ENCODE assay signal across 9 mouse cellular contexts in genomic region chr14:51940944-51941560, GRCm38 (mm10). TPM values are rescaled to one million over a fixed set of nuclear protein-coding genes. Genes with fewer than 3 reads are reported as not detected.
A peak's percentile ranks its signal among the peaks of the same experiment; 100 is the strongest.
DNase-seq lines count a peak whose midpoint lies in the region; ATAC-seq lines count a peak whose summit lies in the region.
"Had no signal": no experiment of that assay in that cellular context is flagged by ENCODE, and none has a peak within 500 bp of the region (broad histone marks: within the 10 kb centered on the region; RNA-seq: fewer than 3 reads in every experiment).

No protein-coding gene starts in this region.

- no peak overlapping the region for H3K4me3 ChIP-seq in embryonic facial prominence, embryonic 13.5 days
- no peak overlapping the region for H3K4me3 ChIP-seq in kidney, embryonic 14.5 days (ENCODE audit: low read length)
- no peak overlapping the region for H3K4me3 ChIP-seq in forebrain, embryonic 16.5 days (replicated peaks; ENCODE audit: low read length)

- peak overlapping the region; percentile 2; the same call in 1 of the 2 replicates for H3K9ac ChIP-seq in embryonic facial prominence, embryonic 13.5 days
- H3K9ac ChIP-seq in kidney, embryonic 14.5 days (ENCODE audit: low read depth, low read length) = no peak overlapping the region
- no peak overlapping the region for H3K9ac ChIP-seq in forebrain, embryonic 16.5 days (replicated peaks; ENCODE audit: low read depth, low read length)

- 17% methylated on average over 8 of the region's 8 CpGs for WGBS in embryonic facial prominence, embryonic 13.5 days
- 22% methylated on average over 8 of the region's 8 CpGs for WGBS in kidney, embryonic 14.5 days
- 43% methylated on average over 8 of the region's 8 CpGs for WGBS in forebrain, embryonic 16.5 days

- peaks cover 13% of the 10 kb centered on the region for H3K4me1 ChIP-seq in embryonic facial prominence, embryonic 13.5 days
- peaks cover 10% of the 10 kb centered on the region; the same call in 1 of the 2 replicates for H3K4me1 ChIP-seq in kidney, embryonic 14.5 days (ENCODE audit: control insufficient read depth, insufficient read depth, low read length)
- no peaks in the 10 kb centered on the region for H3K4me1 ChIP-seq in forebrain, embryonic 16.5 days (replicated peaks; ENCODE audit: control insufficient read depth, insufficient read depth, low read length)

- H3K27ac ChIP-seq in embryonic facial prominence, embryonic 13.5 days = no peak overlapping the region
- no peak overlapping the region for H3K27ac ChIP-seq in kidney, embryonic 14.5 days (ENCODE audit: low read depth, low read length)
- H3K27ac ChIP-seq in forebrain, embryonic 16.5 days (ENCODE audit: low read length) = no peak overlapping the region

- ATAC-seq in embryonic facial prominence, embryonic 13.5 days (ENCODE audit: insufficient number of reproducible peaks, insufficient read depth, low FRiP score, low TSS enrichment, low read depth) = no peak
- peak; percentile 83 for ATAC-seq in kidney, embryonic 14.5 days (ENCODE audit: low FRiP score, low TSS enrichment)
- ATAC-seq in forebrain, embryonic 16.5 days = no peak

- 0 out of 2 replicates have a peak, but pooled peaks cover 8% of the 10 kb centered on the region for H3K9me3 ChIP-seq in embryonic facial prominence, embryonic 13.5 days
- peaks cover 4% of the 10 kb centered on the region; the same call in 1 of the 2 replicates for H3K9me3 ChIP-seq in kidney, embryonic 14.5 days (ENCODE audit: control insufficient read depth, low read length)
- H3K9me3 ChIP-seq in forebrain, embryonic 16.5 days (ENCODE audit: control insufficient read depth, low read length) = no peaks in the 10 kb centered on the region

- peak; percentile 69 for DNase-seq in adrenal gland, postnatal 14 days
- DNase-seq in lung, postnatal 14 days = peak; percentile 35
- no peak for DNase-seq in layer of hippocampus, adult 8-10 months (ENCODE audit: low spot score in 2 of 2)
- no peak for DNase-seq in right cerebral cortex, postnatal 36 days (ENCODE audit: low spot score in 2 of 2)

- no peak overlapping the region for H3K4me2 ChIP-seq in embryonic facial prominence, embryonic 13.5 days
- H3K4me2 ChIP-seq in kidney, embryonic 14.5 days (replicated peaks; ENCODE audit: low read depth, low read length) = no peak overlapping the region
- no peak overlapping the region for H3K4me2 ChIP-seq in forebrain, embryonic 16.5 days (ENCODE audit: low read length)

- no peaks in the 10 kb centered on the region for H3K36me3 ChIP-seq in embryonic facial prominence, embryonic 13.5 days
- H3K36me3 ChIP-seq in kidney, embryonic 14.5 days (ENCODE audit: control insufficient read depth, insufficient read depth, low read length) = no peaks in the 10 kb centered on the region
- H3K36me3 ChIP-seq in forebrain, embryonic 16.5 days (ENCODE audit: control insufficient read depth, insufficient read depth) = no peaks in the 10 kb centered on the region

- no peaks in the 10 kb centered on the region for H3K27me3 ChIP-seq in embryonic facial prominence, embryonic 13.5 days
- no peaks in the 10 kb centered on the region for H3K27me3 ChIP-seq in kidney, embryonic 14.5 days (ENCODE audit: control insufficient read depth, insufficient read depth, low read length)
- no peaks in the 10 kb centered on the region for H3K27me3 ChIP-seq in forebrain, embryonic 16.5 days (replicated peaks; ENCODE audit: control insufficient read depth, insufficient read depth, low read length)

RNA-seq across cellular contexts. Expression of gene Rnase13, which starts 18.5 kb away (rescaled TPM):
- total RNA-seq in adrenal gland, postnatal 14 days (2021) = not detected in 2 replicates
- not detected in 2 replicates for polyA plus RNA-seq in embryonic facial prominence, embryonic 13.5 days (2015; fragmentation: Nextera tagmentation; extraction: Ambion mirVana)
- not detected in 2 replicates for polyA plus RNA-seq in kidney, embryonic 14.5 days (2014; fragmentation: Nextera tagmentation; extraction: Ambion mirVana)
- not detected for total RNA-seq in layer of hippocampus, adult 8-10 months (2022)
- not detected in 2 replicates for polyA plus RNA-seq in forebrain, embryonic 16.5 days (2015; fragmentation: Nextera tagmentation; extraction: Ambion mirVana)
- polyA plus RNA-seq: brain, embryonic 14.5 days; intestine, embryonic 14.5 days had no signal

RNA-seq across cellular contexts. Expression of gene Tppp2, which starts 22.8 kb away (rescaled TPM):
- not detected in 2 replicates for total RNA-seq in adrenal gland, postnatal 14 days (2021)
- polyA plus RNA-seq in embryonic facial prominence, embryonic 13.5 days (2015; fragmentation: Nextera tagmentation; extraction: Ambion mirVana) = not detected in 2 replicates
- polyA plus RNA-seq in kidney, embryonic 14.5 days (2014; fragmentation: Nextera tagmentation; extraction: Ambion mirVana) = not detected in 2 replicates
- not detected for total RNA-seq in layer of hippocampus, adult 8-10 months (2022)
- not detected in 2 replicates for polyA plus RNA-seq in forebrain, embryonic 16.5 days (2015; fragmentation: Nextera tagmentation; extraction: Ambion mirVana)
- polyA plus RNA-seq: brain, embryonic 14.5 days had no signal

RNA-seq across cellular contexts. Expression of gene Ndrg2, which starts 27.1 kb away (rescaled TPM):
- total RNA-seq in adrenal gland, postnatal 14 days (2021) = 314 and 338 TPM in 2 replicates
- polyA plus RNA-seq in embryonic facial prominence, embryonic 13.5 days (2015; fragmentation: Nextera tagmentation; extraction: Ambion mirVana) = 55.2 and 72.4 TPM in 2 replicates
- polyA plus RNA-seq in kidney, embryonic 14.5 days (2014; fragmentation: Nextera tagmentation; extraction: Ambion mirVana) = 13.0 and 13.7 TPM in 2 replicates
- 100 to 1,000 TPM; 843 to 941 (median 912) TPM for total RNA-seq in layer of hippocampus, adult 8-10 months (2022)
- 169 and 179 TPM in 2 replicates for polyA plus RNA-seq in forebrain, embryonic 16.5 days (2015; fragmentation: Nextera tagmentation; extraction: Ambion mirVana)

RNA-seq across cellular contexts. Expression of gene Arhgef40, which starts 43.5 kb away (rescaled TPM):
- 49.5 and 61.3 TPM in 2 replicates for total RNA-seq in adrenal gland, postnatal 14 days (2021)
- polyA plus RNA-seq in embryonic facial prominence, embryonic 13.5 days (2015; fragmentation: Nextera tagmentation; extraction: Ambion mirVana) = 165 and 167 TPM in 2 replicates
- polyA plus RNA-seq in kidney, embryonic 14.5 days (2014; fragmentation: Nextera tagmentation; extraction: Ambion mirVana) = 72.4 and 74.9 TPM in 2 replicates
- 10 to 100 TPM; 30.3 to 40.9 (median 34.5) TPM for total RNA-seq in layer of hippocampus, adult 8-10 months (2022)
- polyA plus RNA-seq in forebrain, embryonic 16.5 days (2015; fragmentation: Nextera tagmentation; extraction: Ambion mirVana) = 58.5 and 70.4 TPM in 2 replicates

RNA-seq across cellular contexts. Expression of gene Slc39a2, which starts 48.4 kb away (rescaled TPM):
- total RNA-seq in adrenal gland, postnatal 14 days (2021) = 0.63 and 0.64 TPM in 2 replicates
- polyA plus RNA-seq in embryonic facial prominence, embryonic 13.5 days (2015; fragmentation: Nextera tagmentation; extraction: Ambion mirVana) = 3.5 and 3.7 TPM in 2 replicates
- polyA plus RNA-seq in kidney, embryonic 14.5 days (2014; fragmentation: Nextera tagmentation; extraction: Ambion mirVana) = 0.18 and 0.33 TPM in 2 replicates
- total RNA-seq in layer of hippocampus, adult 8-10 months (2022) = 10 to 100 TPM in 2 of 4 experiments, 1 to 10 TPM in 2; 4.8 to 13.0 (median 8.7) TPM
- 1.5 and 2.6 TPM in 2 replicates for polyA plus RNA-seq in forebrain, embryonic 16.5 days (2015; fragmentation: Nextera tagmentation; extraction: Ambion mirVana)

Comparison
In these comparisons a context has a peak if more than half of its experiments do, and no peak if none do; other contexts are left out.
1. DNase-seq: peak in adrenal gland, postnatal 14 days (single experiment) and lung, postnatal 14 days (single experiment); none in layer of hippocampus, adult 8-10 months (0 of 2) and right cerebral cortex, postnatal 36 days (0 of 2).